Mouse (Mus musculus) hindbrain, embryonic 11.5 days (tissue): ENCODE results near the gene St5. TPM values are rescaled to one million over a fixed set of nuclear protein-coding genes. Genes with fewer than 3 reads are reported as not detected.

Source experiments
- ATAC-seq: fragments of 200-750 bp; cut with Nextera tagmentation; 2 replicates; pipeline ENCODE4 v1.8.0; 2017; ENCODE audit warnings: mild to moderate bottlenecking, moderate TSS enrichment, moderate library complexity; ENCODE audit not compliant: low FRiP score
- DNase-seq: peaks from one replicate; pipeline ENCODE4 v3.0.0-alpha.2; 2015; ENCODE audit warnings: low spot score
- H3K27ac ChIP-seq: fragments of 300-500 bp; sonication (generic); 2 replicates; pipeline ENCODE4 v1.5.1; 2014; ENCODE audit warnings: mild to moderate bottlenecking, low read depth, low read length
- H3K27me3 ChIP-seq: fragments of 300-500 bp; sonication (generic); 2 replicates; pipeline ENCODE4 v1.6.1; 2014; ENCODE audit warnings: mild to moderate bottlenecking, low read length, moderate library complexity, mixed read lengths; ENCODE audit not compliant: control insufficient read depth, insufficient read depth
- H3K36me3 ChIP-seq: fragments of 300-500 bp; sonication (generic); 2 replicates; pipeline ENCODE4 v1.6.1; 2014; ENCODE audit warnings: mild to moderate bottlenecking, low read length, moderate library complexity, mixed read lengths; ENCODE audit not compliant: control insufficient read depth, insufficient read depth
- H3K4me1 ChIP-seq: fragments of 300-500 bp; sonication (generic); replicated peaks from 2 replicates; pipeline ENCODE4 v1.6.1; 2014; ENCODE audit warnings: low read length, mixed read lengths; ENCODE audit not compliant: control insufficient read depth, insufficient read depth
- H3K4me2 ChIP-seq: fragments of 300-500 bp; sonication (generic); replicated peaks from 2 replicates; pipeline ENCODE4 v1.6.1; 2014; ENCODE audit warnings: mild to moderate bottlenecking, low read depth, low read length
- H3K4me3 ChIP-seq: fragments of 300-500 bp; sonication (generic); 2 replicates; pipeline ENCODE4 v1.5.1; 2014; ENCODE audit warnings: low read depth, low read length
- H3K9ac ChIP-seq: fragments of 300-500 bp; sonication (generic); 2 replicates; pipeline ENCODE4 v1.6.1; 2014; ENCODE audit warnings: low read depth, low read length
- H3K9me3 ChIP-seq: fragments of 300-500 bp; sonication (generic); 2 replicates; pipeline ENCODE4 v1.6.1; 2016; ENCODE audit warnings: low read length; ENCODE audit not compliant: control insufficient read depth
- WGBS: fragments of 180-500 bp; shearing (Covaris S2); extraction: QIAGEN DNeasy Blood & Tissue Kit; methylation state at CpG from one replicate; pipeline ENCODE4 v1.1.7; 2014; 5-methylcytosine and 5-hydroxymethylcytosine counted together
- polyA plus RNA-seq: library from polyadenylated mRNA; unstranded; fragments of >200 nt; fragmentation: Nextera tagmentation; extraction: Ambion mirVana; gene quantifications from 2 replicates; pipeline ENCODE4 v1.2.1, GENCODE M21; 2014

Gene St5
- polyA plus RNA-seq, 1 experiment from 2014 or later = 32.5 TPM

- no peak within 1 kb of the TSS for H3K4me2 ChIP-seq
- H3K9me3 ChIP-seq = no peaks in the 10 kb centered on the region
- no peak for DNase-seq
- no peak within 1 kb of the TSS for H3K9ac ChIP-seq
- 88% methylated on average over 5 of the region's 5 CpGs for WGBS
- H3K4me3 ChIP-seq = no peak within 1 kb of the TSS
- H3K36me3 ChIP-seq = no peaks in the 10 kb centered on the region; the same call in 1 of the 2 replicates
- H3K27ac ChIP-seq = no peak within 1 kb of the TSS
- no peaks in the 10 kb centered on the region for H3K4me1 ChIP-seq
- ATAC-seq = no peak
- no peaks in the 10 kb centered on the region for H3K27me3 ChIP-seq
Observed at GRCm38 (mm10) chr7:109731626-109732025, 28.2 kb upstream of the St5 start, which contains the start of gene Ascl3. Gene Ascl3, minus strand, starts transcription at chr7:109731726.

DNA sequence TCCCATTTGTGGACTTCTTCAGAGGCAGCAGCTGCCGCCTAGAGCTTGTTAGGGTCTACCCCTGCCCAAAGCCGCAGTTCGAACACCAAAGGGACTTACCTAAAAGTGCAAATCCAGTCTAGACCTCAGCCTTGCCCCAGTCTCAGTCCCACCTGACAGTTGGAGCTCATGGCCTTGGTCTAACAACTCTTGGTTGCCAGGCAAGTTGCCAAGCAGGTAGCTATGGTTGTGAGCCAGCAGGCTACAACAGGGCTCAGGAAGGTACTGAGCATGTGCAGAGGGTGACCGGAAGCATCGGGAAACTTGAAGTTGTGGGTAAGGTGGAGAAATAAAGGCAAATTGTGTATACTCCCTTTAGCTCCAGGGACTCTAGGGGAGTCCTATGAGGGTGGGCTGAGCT lies 20.3 kb upstream of the St5 start, which contains the start of gene BC051019:
Gene BC051019, minus strand, starts transcription at position 154 of the 400 bp plus-strand sequence.
- no peaks in the 10 kb centered on the region for H3K36me3 ChIP-seq
- no peak within 1 kb of the TSS for H3K4me2 ChIP-seq
- no peaks in the 10 kb centered on the region for H3K27me3 ChIP-seq
- 92% methylated on average over 5 of the region's 5 CpGs for WGBS
- DNase-seq = no peak
- no peak within 1 kb of the TSS for H3K9ac ChIP-seq
- no peak for ATAC-seq
- H3K27ac ChIP-seq = no peak within 1 kb of the TSS
- H3K9me3 ChIP-seq = no peaks in the 10 kb centered on the region
- no peak within 1 kb of the TSS for H3K4me3 ChIP-seq
- no peaks in the 10 kb centered on the region for H3K4me1 ChIP-seq

DNA sequence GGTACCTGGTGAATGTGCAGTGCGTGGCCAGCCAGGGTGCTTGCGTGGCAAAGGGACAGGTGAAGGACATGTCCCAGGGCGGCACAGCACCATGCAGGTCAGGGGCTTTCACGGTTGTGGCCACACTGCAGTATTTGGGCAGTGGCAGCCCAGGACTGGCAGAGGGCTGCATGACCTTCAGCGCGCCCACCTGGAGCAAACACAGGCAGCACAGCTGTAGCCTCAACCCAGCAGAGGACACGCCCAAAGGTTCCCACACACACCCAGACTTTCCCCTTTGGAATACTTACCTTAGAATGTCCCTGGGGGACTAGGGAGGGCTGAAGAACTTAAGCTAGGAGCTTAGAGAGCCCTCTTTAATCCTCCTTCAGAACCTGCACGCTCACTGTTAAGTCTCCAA lies 19.7 kb upstream of the St5 start:
- no peaks in the 10 kb centered on the region for H3K9me3 ChIP-seq
- ATAC-seq (no peak), DNase-seq (no peak)
- no peak overlapping the region for H3K27ac ChIP-seq
- H3K4me2 ChIP-seq = no peak overlapping the region
- WGBS = 93% methylated on average over 8 of the region's 8 CpGs
- H3K4me3 ChIP-seq = no peak overlapping the region
- H3K4me1 ChIP-seq = no peaks in the 10 kb centered on the region
- no peaks in the 10 kb centered on the region for H3K36me3 ChIP-seq
- no peak overlapping the region for H3K9ac ChIP-seq
- H3K27me3 ChIP-seq = no peaks in the 10 kb centered on the region

DNA sequence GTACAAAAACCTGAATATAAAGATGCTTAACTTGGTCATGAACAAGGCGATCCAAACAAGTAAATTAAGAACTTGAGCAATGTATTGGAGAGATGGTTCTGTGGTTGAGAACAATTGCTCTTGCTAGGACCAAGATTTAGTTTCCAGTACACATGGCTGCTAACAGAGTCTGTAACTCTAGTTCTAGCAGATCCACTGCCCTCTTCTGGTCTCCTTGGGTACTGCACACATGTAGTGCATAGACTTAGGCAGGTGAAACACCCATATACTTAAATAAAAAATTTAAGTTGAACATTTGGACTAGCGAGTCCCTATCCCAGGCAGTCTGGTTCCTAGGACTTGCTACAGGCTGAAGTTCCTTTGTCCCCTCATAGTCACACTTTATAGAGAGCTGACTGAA lies 19.2 kb upstream of the St5 start:
- Histone ChIP-seq H3K9ac (no peak overlapping the region), H3K4me1 (no peaks in the 10 kb centered on the region), H3K4me3 (no peak overlapping the region), H3K36me3 (no peaks in the 10 kb centered on the region), H3K27ac (no peak overlapping the region), H3K4me2 (no peak overlapping the region), H3K9me3 (no peaks in the 10 kb centered on the region), H3K27me3 (no peaks in the 10 kb centered on the region)
- DNase-seq (peak; percentile 22), ATAC-seq (no peak)
- WGBS = 92% methylated on average over 2 of the region's 2 CpGs

- no peak overlapping the region for H3K4me3 ChIP-seq
- H3K4me1 ChIP-seq = no peaks in the 10 kb centered on the region
- no peak overlapping the region for H3K4me2 ChIP-seq
- no peak overlapping the region for H3K27ac ChIP-seq
- no peaks in the 10 kb centered on the region for H3K9me3 ChIP-seq
- peak; percentile 49 for DNase-seq
- no peak for ATAC-seq
- H3K27me3 ChIP-seq = no peaks in the 10 kb centered on the region
- no peaks in the 10 kb centered on the region for H3K36me3 ChIP-seq
- H3K9ac ChIP-seq = no peak overlapping the region
- WGBS = 67% methylated on average over 9 of the region's 9 CpGs
Observed at GRCm38 (mm10) chr7:109719286-109719685, 15.9 kb upstream of the St5 start.

DNA sequence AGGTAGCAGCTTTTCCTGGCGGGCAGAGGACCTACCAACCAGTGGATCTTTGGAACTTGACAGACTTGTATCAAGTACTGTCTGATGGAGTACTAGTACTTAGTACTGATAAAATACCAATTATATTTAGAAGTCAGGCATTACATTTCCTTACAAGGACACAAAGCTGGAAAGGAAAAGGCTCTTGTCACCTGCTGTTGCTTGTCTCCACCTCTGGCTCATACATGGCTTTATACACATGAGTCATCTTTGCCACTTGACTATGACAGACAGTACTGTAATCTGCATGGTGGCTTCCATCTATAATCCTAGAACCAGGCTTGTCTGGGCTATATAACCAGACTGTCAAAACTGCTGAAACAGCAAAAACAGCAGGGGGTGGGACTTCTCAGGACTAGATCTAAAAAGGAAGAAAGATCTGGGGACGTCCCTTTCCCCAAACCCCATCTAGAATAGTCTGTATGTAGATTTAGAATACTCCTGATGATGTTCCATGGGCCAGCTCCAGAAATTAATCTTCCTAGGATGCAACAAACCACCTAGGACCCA lies 10.1 kb upstream of the St5 start:
- DNase-seq (no peak), ATAC-seq (no peak)
- Histone ChIP-seq H3K27ac (no peak overlapping the region), H3K36me3 (peaks cover 3% of the 10 kb centered on the region; the same call in 1 of the 2 replicates), H3K9ac (no peak overlapping the region), H3K27me3 (no peaks in the 10 kb centered on the region), H3K4me2 (no peak overlapping the region), H3K9me3 (no peaks in the 10 kb centered on the region), H3K4me3 (no peak overlapping the region), H3K4me1 (no peaks in the 10 kb centered on the region)
- 90% methylated on average over 2 of the region's 2 CpGs for WGBS

DNA sequence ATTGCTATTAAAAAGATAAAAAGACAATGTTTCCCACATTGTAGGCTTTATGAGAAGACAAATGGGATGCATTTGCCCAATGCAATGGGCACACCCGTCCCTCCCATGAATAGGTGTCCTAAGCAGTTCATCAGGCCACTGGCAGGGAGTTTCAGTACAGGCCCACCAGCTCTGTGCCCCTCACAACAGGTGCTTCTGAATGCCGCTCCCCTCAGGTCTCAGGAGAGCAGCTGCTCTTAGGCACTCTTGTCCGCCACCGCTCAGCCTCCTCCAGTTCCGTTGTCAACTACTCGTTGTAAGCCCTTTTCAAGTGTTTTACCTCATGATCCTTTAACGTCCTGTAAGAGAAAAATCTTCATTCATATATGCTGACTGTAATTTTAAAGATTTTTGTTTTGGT lies 8.8 kb upstream of the St5 start:
- Histone ChIP-seq H3K4me1 (no peaks in the 10 kb centered on the region), H3K4me3 (no peak overlapping the region), H3K4me2 (no peak overlapping the region), H3K27me3 (no peaks in the 10 kb centered on the region), H3K27ac (no peak overlapping the region), H3K9ac (no peak overlapping the region), H3K36me3 (peaks cover 3% of the 10 kb centered on the region; the same call in 1 of the 2 replicates), H3K9me3 (no peaks in the 10 kb centered on the region)
- DNase-seq = no peak
- WGBS = 92% methylated on average over 7 of the region's 7 CpGs
- ATAC-seq = no peak

DNA sequence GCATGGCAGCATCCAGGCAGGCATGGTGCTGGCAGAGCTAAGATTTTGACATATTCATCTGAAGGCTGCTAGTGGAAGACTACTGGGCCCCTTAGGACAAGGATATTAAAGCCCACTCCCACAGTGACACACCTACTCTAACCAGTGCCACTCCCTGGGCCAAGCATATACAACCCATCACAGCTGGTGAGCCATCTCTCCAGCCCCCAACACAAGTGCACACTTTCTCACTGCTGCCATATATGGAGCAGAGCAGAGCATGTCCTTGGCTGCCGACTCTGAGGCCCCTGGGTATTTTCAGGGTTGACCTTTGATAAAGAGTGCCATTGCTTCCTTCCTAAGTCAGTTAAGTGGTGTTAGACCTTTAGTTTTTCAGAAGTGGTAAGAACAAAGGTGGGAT lies 6.7 kb upstream of the St5 start:
- no peak for ATAC-seq
- H3K9ac ChIP-seq = no peak overlapping the region

GRCm38 (mm10) chr7:109708961-109709382 lies 5.6 kb upstream of the St5 start:
- WGBS = 64% methylated on average over 3 of the region's 3 CpGs
- ATAC-seq = no peak
- H3K9me3 ChIP-seq = no peaks in the 10 kb centered on the region

More for the DNA sequence above, 6.7 kb upstream of the St5 start:
- H3K27ac ChIP-seq = no peak overlapping the region
- no peak overlapping the region for H3K4me3 ChIP-seq
- WGBS = 80% methylated on average over 1 of the region's 1 CpGs
- no peaks in the 10 kb centered on the region for H3K4me1 ChIP-seq
- H3K36me3 ChIP-seq = peaks cover 3% of the 10 kb centered on the region; the same call in 1 of the 2 replicates
- H3K27me3 ChIP-seq = no peaks in the 10 kb centered on the region
- no peaks in the 10 kb centered on the region for H3K9me3 ChIP-seq
- no peak for DNase-seq
- H3K4me2 ChIP-seq = no peak overlapping the region

More at GRCm38 (mm10) chr7:109708961-109709382, 5.6 kb upstream of the St5 start:
- H3K4me1 ChIP-seq = no peaks in the 10 kb centered on the region
- no peak overlapping the region for H3K4me3 ChIP-seq
- DNase-seq = no peak
- H3K27ac ChIP-seq = no peak overlapping the region
- H3K36me3 ChIP-seq = peaks cover 3% of the 10 kb centered on the region; the same call in 1 of the 2 replicates
- H3K4me2 ChIP-seq = no peak overlapping the region
- no peak overlapping the region for H3K9ac ChIP-seq
- no peaks in the 10 kb centered on the region for H3K27me3 ChIP-seq
